Mouse (Mus musculus): Measurements from ENCODE around the gene March5. TPM values are rescaled to one million over a fixed set of nuclear protein-coding genes. Genes with fewer than 3 reads are reported as not detected.

The March5 gene
- polyA plus RNA-seq (2016; fragmentation: Nextera tagmentation; extraction: Ambion mirVana) = 151 and 154 TPM in 2 replicates

GRCm38 (mm10) chr19:37207303-37208175 is at the start of gene March5:
Gene March5 (plus strand): TSS chr19:37207543.
- Histone ChIP-seq H3K36me3 (peaks cover 24% of the 10 kb centered on the region), H3K4me3 (peak within 1 kb of the TSS; percentile 100), H3K9ac (peak within 1 kb of the TSS; percentile 99), H3K9me3 (replicated peaks) (no peaks in the 10 kb centered on the region), H3K27ac (peak within 1 kb of the TSS; percentile 83), H3K4me2 (replicated peaks) (peak within 1 kb of the TSS; percentile 65), H3K4me1 (peaks cover 16% of the 10 kb centered on the region), H3K27me3 (0 out of 2 replicates have a peak, but pooled peaks cover 3% of the 10 kb centered on the region)
- ATAC-seq (ENCODE audit: low FRiP score) = peak; percentile 99
- WGBS = under 1% methylated on average over 85 of the region's 94 CpGs

- peaks cover 23% of the 10 kb centered on the region for H3K27me3 ChIP-seq
- no peak overlapping the region for H3K9ac ChIP-seq
- H3K36me3 ChIP-seq = no peaks in the 10 kb centered on the region
- H3K4me3 ChIP-seq = peak overlapping the region; percentile 60; the same call in 1 of the 2 replicates
- H3K9me3 ChIP-seq (replicated peaks) = no peaks in the 10 kb centered on the region
- no peak for ATAC-seq (ENCODE audit: low FRiP score)
- 44% methylated on average over 1 of the region's 1 CpGs for WGBS
- H3K4me1 ChIP-seq = peaks cover 21% of the 10 kb centered on the region
- peak overlapping the region; percentile 92 for H3K4me2 ChIP-seq (replicated peaks)
- no peak overlapping the region for H3K27ac ChIP-seq
Observed at GRCm38 (mm10) chr19:37172096-37172495, 35.2 kb upstream of the March5 start.

- Histone ChIP-seq H3K9ac (no peak overlapping the region), H3K4me3 (peak overlapping the region; percentile 60), H3K4me1 (peaks cover 21% of the 10 kb centered on the region), H3K27me3 (peaks cover 23% of the 10 kb centered on the region), H3K4me2 (replicated peaks) (peak overlapping the region; percentile 92), H3K36me3 (no peaks in the 10 kb centered on the region), H3K9me3 (replicated peaks) (no peaks in the 10 kb centered on the region), H3K27ac (no peak overlapping the region)
- WGBS = 73% methylated on average over 11 of the region's 11 CpGs
- ATAC-seq (ENCODE audit: low FRiP score) = no peak
Observed at GRCm38 (mm10) chr19:37172566-37173130, 34.7 kb upstream of the March5 start.

- 27% methylated on average over 20 of the region's 20 CpGs for WGBS
- peak overlapping the region; percentile 92 for H3K4me2 ChIP-seq (replicated peaks)
- H3K27me3 ChIP-seq = peaks cover 23% of the 10 kb centered on the region
- no peak for ATAC-seq (ENCODE audit: low FRiP score)
- peaks cover 21% of the 10 kb centered on the region for H3K4me1 ChIP-seq
- 0 out of 2 replicates have a peak overlapping the region, but pooled peaks have one; percentile 85 for H3K27ac ChIP-seq
- H3K4me3 ChIP-seq = peak overlapping the region; percentile 60
- peak overlapping the region; percentile 78 for H3K9ac ChIP-seq
- H3K9me3 ChIP-seq (replicated peaks) = no peaks in the 10 kb centered on the region
- H3K36me3 ChIP-seq = no peaks in the 10 kb centered on the region
Observed at GRCm38 (mm10) chr19:37173331-37174115, 33.8 kb upstream of the March5 start.

GRCm38 (mm10) chr19:37174116-37174715 is 33.1 kb upstream of the March5 start:
- H3K9ac ChIP-seq = peak overlapping the region; percentile 78
- H3K4me2 ChIP-seq (replicated peaks) = peak overlapping the region; percentile 92
- under 1% methylated on average over 69 of the region's 70 CpGs for WGBS
- H3K9me3 ChIP-seq (replicated peaks) = no peaks in the 10 kb centered on the region
- peak overlapping the region; percentile 85 for H3K27ac ChIP-seq
- peaks cover 21% of the 10 kb centered on the region for H3K4me1 ChIP-seq
- peaks cover 23% of the 10 kb centered on the region for H3K27me3 ChIP-seq
- peak; percentile 75 for ATAC-seq (ENCODE audit: low FRiP score)
- peak overlapping the region; percentile 60 for H3K4me3 ChIP-seq
- no peaks in the 10 kb centered on the region for H3K36me3 ChIP-seq

- peak overlapping the region; percentile 85 for H3K27ac ChIP-seq
- peaks cover 21% of the 10 kb centered on the region for H3K4me1 ChIP-seq
Observed at GRCm38 (mm10) chr19:37174716-37175435, 32.5 kb upstream of the March5 start.

GRCm38 (mm10) chr19:37175436-37175805 is 31.9 kb upstream of the March5 start:
- Histone ChIP-seq H3K4me3 (peak overlapping the region; percentile 60), H3K36me3 (no peaks in the 10 kb centered on the region), H3K9ac (peak overlapping the region; percentile 78), H3K27me3 (peaks cover 23% of the 10 kb centered on the region), H3K4me1 (peaks cover 21% of the 10 kb centered on the region), H3K9me3 (replicated peaks) (no peaks in the 10 kb centered on the region), H3K27ac (peak overlapping the region; percentile 85), H3K4me2 (replicated peaks) (peak overlapping the region; percentile 92)
- ATAC-seq (ENCODE audit: low FRiP score) = no peak
- WGBS = 1% methylated on average over 12 of the region's 12 CpGs

More at GRCm38 (mm10) chr19:37174716-37175435, 32.5 kb upstream of the March5 start:
- no peaks in the 10 kb centered on the region for H3K9me3 ChIP-seq (replicated peaks)
- under 1% methylated on average over 36 of the region's 36 CpGs for WGBS
- peak; percentile 83 for ATAC-seq (ENCODE audit: low FRiP score)
- no peaks in the 10 kb centered on the region for H3K36me3 ChIP-seq
- peak overlapping the region; percentile 60 for H3K4me3 ChIP-seq
- peaks cover 23% of the 10 kb centered on the region for H3K27me3 ChIP-seq
- peak overlapping the region; percentile 78 for H3K9ac ChIP-seq
- H3K4me2 ChIP-seq (replicated peaks) = peak overlapping the region; percentile 92

GRCm38 (mm10) chr19:37175919-37176318 is 31.4 kb upstream of the March5 start:
- Histone ChIP-seq H3K36me3 (no peaks in the 10 kb centered on the region), H3K4me1 (peaks cover 21% of the 10 kb centered on the region), H3K4me3 (peak overlapping the region; percentile 60), H3K9me3 (replicated peaks) (no peaks in the 10 kb centered on the region), H3K27me3 (peaks cover 23% of the 10 kb centered on the region), H3K27ac (peak overlapping the region; percentile 85; the same call in 1 of the 2 replicates), H3K4me2 (replicated peaks) (peak overlapping the region; percentile 92), H3K9ac (0 out of 2 replicates have a peak overlapping the region, but pooled peaks have one; percentile 78)
- WGBS = 13% methylated on average over 6 of the region's 6 CpGs
- ATAC-seq (ENCODE audit: low FRiP score) = no peak

GRCm38 (mm10) chr19:37176879-37177462 is 30.4 kb upstream of the March5 start:
- 44% methylated on average over 4 of the region's 4 CpGs for WGBS
- H3K4me1 ChIP-seq = peaks cover 21% of the 10 kb centered on the region
- no peaks in the 10 kb centered on the region for H3K9me3 ChIP-seq (replicated peaks)
- H3K4me3 ChIP-seq = peak overlapping the region; percentile 29
- H3K27me3 ChIP-seq = peaks cover 20% of the 10 kb centered on the region
- no peak overlapping the region for H3K27ac ChIP-seq
- peak overlapping the region; percentile 48 for H3K4me2 ChIP-seq (replicated peaks)
- no peak for ATAC-seq (ENCODE audit: low FRiP score)
- no peak overlapping the region for H3K9ac ChIP-seq
- no peaks in the 10 kb centered on the region for H3K36me3 ChIP-seq

GRCm38 (mm10) chr19:37177819-37178708 is 29.3 kb upstream of the March5 start:
- peak overlapping the region; percentile 33; the same call in 1 of the 2 replicates for H3K9ac ChIP-seq
- 15% methylated on average over 17 of the region's 17 CpGs for WGBS

More at GRCm38 (mm10) chr19:37177819-37178708, 29.3 kb upstream of the March5 start:
- H3K27ac ChIP-seq = peak overlapping the region; percentile 35
- H3K4me3 ChIP-seq = peak overlapping the region; percentile 30
- H3K36me3 ChIP-seq = no peaks in the 10 kb centered on the region
- peaks cover 13% of the 10 kb centered on the region for H3K4me1 ChIP-seq
- peaks cover 10% of the 10 kb centered on the region for H3K27me3 ChIP-seq
- peak overlapping the region; percentile 36 for H3K4me2 ChIP-seq (replicated peaks)
- no peaks in the 10 kb centered on the region for H3K9me3 ChIP-seq (replicated peaks)
- peak; percentile 73 for ATAC-seq (ENCODE audit: low FRiP score)
